Mouse (Mus musculus): Measurements from ENCODE around the gene Camta2.

DNA sequence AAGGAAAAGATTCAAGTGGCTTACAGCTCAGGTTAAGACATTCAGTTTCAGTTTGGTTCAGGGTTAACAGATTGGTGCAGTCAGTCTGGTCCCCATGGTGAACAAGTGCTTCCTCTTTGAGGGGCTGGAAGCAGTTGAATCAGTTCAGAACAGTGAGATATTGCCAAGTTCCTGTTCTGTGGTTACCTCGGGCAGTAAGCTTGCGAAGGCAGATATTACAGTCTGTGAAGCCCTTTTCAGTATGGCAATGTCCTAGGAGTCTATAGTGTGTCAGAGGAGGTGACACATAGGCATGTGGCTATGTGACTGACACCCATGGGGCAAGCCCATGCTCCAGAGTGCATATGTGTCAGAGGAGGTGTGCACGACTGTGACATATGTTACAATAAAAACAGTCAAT is 32.7 kb upstream of the Camta2 start:
- no peak for TF ChIP-seq POLR2A (IDR thresholded peaks at IDR 0.05; ENCODE audit: insufficient read length, low read depth)
- no peak for TF ChIP-seq MAX (IDR thresholded peaks at IDR 0.05; ENCODE audit: low read depth)
- no peak for TF ChIP-seq MYOG (IDR thresholded peaks at IDR 0.05; ENCODE audit: control insufficient read depth in 1 of 3, insufficient read depth in 1 of 3, insufficient read length in 2 of 3, low read depth in 2 of 3)
- TF ChIP-seq USF1 (IDR thresholded peaks at IDR 0.05; ENCODE audit: low read depth), result no peak

Measured in myocyte (in vitro differentiated cells).